Mouse (Mus musculus): Measurements from ENCODE around the gene Smad1. TPM values are rescaled to one million over a fixed set of nuclear protein-coding genes. Genes with fewer than 3 reads are reported as not detected.

Gene Smad1
- total RNA-seq, 4 experiments from 2014 or later = 7.5 to 10.3 (median 8.8) TPM

GRCm38 (mm10) chr8:79384276-79385271 is 14.7 kb downstream of the Smad1 start:
- no peak for DNase-seq (ENCODE audit: low spot score in 2 of 2)

- no peak for DNase-seq (ENCODE audit: low spot score in 2 of 2)
Observed at GRCm38 (mm10) chr8:79382857-79383262, 16.5 kb downstream of the Smad1 start.

DNA sequence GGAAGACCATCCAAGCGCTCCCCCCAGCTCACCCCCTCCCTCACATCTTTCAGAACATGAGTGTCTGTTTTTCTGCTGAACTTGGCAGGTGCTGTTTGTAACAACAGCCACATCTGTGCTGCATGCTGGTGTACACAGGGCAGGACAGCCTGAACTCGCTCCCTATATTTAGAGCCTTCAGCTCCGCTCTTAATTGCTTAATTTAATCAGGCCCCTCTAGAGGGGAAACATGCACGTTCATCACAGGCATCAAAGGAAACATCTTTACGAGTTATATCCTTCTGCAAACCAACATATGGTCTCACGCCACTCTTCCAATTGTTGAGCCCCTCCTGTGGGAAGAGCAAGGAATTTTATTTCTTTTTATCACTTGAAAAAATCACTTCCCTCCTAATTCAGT is 17.5 kb downstream of the Smad1 start:
- DNase-seq (ENCODE audit: low spot score in 2 of 2) = no peak

DNA sequence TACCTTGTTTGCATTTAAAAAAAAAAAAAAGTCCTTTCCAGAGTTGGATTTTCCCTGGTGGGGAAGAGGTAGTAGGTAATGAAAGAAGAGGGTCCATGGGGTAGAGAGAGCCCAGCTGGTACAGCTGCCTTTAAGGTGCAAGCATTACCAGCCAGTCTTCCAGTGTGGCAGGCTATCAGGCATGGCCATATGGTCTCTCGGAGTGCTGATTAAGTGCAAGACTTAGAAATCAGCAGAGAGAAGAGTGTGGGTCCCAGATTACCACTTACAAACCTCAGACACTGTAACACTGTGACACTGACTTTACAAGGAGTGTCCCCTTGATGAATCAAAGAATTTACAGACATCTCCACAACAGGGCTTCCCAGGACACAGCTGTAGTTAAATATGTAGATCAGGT is 18.9 kb downstream of the Smad1 start:
- no peak for DNase-seq (ENCODE audit: low spot score in 2 of 2)

DNA sequence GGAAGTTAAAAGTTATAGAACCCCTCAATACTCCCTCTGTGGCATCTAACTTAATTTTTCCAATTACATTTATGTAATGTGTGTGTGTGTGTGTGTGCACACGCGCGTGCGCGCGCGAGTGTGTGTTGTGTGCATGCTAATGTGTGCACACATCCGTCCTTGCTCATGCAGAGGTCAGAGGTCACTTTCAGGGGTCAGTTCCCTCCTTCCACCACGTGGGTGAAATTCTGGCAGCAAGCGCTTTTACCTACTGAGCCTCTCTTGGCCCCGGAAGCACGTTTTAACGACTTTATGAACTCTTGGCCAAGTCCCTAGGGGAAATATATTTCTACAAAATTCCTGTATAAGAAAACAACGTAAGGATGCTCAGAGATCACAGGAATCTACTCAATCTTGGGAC is 19.3 kb downstream of the Smad1 start:
- DNase-seq (ENCODE audit: low spot score in 2 of 2) = no peak

GRCm38 (mm10) chr8:79376648-79377047 is 22.7 kb downstream of the Smad1 start:
- DNase-seq (ENCODE audit: low spot score in 2 of 2) = no peak

GRCm38 (mm10) chr8:79375775-79376123 is 23.6 kb downstream of the Smad1 start:
- no peak for DNase-seq (ENCODE audit: low spot score in 2 of 2)

DNA sequence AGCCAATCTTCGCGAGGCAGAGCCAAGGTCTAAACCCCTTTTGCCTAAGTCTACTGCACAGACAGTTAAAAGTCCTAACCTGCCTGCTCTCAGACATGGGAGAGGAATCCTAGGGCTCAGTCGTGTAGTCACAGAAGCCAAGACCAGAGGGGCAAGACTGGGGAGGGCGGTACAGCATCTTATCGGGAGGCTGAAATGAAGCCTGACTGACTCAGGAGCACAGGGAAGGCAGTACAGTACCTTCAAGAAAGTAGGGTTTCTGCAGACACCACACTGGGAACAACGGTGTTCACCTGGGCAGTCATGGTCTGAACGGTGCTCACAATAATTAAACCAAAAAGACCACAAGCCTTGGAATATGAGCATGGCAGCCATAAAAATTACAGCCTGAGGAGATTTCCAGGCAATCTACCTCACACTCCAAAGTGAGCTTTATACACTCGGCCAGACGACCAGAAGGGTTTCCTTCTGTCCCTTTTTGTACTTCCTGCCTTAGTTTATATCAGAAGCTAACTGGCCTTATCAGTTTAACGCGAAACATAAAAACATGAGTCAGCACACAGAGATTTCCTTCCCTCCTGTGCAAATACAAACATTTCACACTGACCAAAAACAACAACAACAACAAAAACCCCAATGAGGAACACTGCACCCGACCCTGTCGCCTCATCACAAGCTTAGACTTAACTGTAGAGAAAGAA is 24.1 kb downstream of the Smad1 start:
- DNase-seq (ENCODE audit: low spot score in 2 of 2) = no peak

DNA sequence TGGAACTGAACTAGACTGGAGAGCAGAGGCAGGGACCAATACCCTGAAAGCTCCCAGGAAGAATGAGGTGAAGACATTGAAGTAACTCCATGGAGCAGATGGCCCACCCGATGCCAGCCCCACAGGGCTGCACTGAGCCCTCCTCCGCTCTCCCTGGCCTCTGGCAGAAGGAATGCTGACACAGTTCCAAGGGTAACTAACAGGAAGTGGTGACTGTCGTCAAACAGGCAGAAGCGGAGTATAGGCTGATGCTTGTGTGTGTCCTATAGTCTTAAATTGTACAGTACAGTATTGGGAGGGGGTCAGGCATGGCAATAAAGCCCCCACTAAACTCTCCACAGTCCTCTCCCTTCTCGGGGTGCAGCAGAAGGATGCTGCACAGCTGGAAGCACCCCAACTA is 24.9 kb downstream of the Smad1 start:
- DNase-seq (ENCODE audit: low spot score in 2 of 2) = no peak

DNA sequence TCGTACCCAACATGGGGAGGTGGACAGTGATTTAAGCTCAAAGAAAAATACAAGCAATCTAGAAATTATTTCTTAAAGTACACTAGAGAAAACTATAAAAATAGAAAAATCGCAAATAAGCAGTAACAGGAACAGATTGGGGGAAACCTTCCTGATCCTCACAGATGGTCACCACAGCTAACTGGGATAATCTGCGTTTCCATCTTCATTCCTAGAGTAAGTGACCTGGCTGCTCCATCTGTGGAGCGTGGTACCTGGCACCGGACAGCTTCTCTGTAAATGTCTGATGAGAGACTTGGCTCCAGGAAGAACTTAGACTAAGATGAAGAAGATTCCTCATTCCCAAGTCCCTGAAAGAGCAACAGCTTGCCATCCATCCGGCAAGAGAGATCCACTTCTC is 25.8 kb downstream of the Smad1 start:
- DNase-seq (ENCODE audit: low spot score in 2 of 2) = no peak

DNA sequence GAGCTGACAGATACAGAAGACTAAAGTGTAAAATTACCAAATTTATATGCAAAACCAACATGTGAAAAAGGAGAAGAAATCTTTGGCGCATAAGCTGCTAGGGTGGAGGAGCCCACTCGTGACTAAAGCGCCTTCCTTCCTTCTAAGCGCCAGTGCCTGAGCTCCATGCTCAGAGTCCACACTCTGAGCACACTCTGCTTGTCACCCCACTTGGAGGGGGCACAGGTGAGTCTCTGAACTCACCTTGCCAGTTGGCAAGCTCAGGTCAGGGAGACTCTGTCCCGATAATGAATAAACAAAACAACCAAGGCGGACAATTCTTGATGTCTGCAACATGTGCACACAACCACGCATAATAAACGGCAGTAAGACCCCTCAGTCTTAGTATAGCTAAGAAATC is 26.4 kb downstream of the Smad1 start:
- DNase-seq (ENCODE audit: low spot score in 2 of 2) = no peak

DNA sequence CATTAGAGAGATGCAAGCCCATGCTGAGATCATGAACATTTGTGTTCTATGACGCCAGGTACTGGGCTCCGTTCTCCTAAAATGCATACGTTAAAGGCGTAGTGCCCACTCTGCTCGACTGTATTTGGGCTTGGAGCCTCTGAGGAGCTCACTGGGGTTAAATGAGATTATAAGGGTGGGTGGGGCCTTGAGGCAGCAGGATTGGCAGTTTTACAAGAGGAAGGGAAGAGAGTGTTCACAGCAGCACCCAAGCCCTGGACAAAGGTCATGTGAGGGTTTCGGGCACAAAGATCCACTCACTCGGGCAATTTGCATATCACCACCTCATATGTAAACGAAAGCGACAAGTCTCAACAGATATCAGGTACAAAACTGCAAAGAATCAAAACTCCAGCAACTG is 26.8 kb downstream of the Smad1 start:
- no peak for DNase-seq (ENCODE audit: low spot score in 2 of 2)

GRCm38 (mm10) chr8:79372084-79372483 is 27.2 kb downstream of the Smad1 start:
- no peak for DNase-seq (ENCODE audit: low spot score in 2 of 2)

- DNase-seq (ENCODE audit: low spot score in 2 of 2) = no peak
Observed at GRCm38 (mm10) chr8:79370646-79371290, 28.6 kb downstream of the Smad1 start.

- no peak for DNase-seq (ENCODE audit: low spot score in 2 of 2)
Observed at GRCm38 (mm10) chr8:79369163-79369562, 30.2 kb downstream of the Smad1 start.

DNA sequence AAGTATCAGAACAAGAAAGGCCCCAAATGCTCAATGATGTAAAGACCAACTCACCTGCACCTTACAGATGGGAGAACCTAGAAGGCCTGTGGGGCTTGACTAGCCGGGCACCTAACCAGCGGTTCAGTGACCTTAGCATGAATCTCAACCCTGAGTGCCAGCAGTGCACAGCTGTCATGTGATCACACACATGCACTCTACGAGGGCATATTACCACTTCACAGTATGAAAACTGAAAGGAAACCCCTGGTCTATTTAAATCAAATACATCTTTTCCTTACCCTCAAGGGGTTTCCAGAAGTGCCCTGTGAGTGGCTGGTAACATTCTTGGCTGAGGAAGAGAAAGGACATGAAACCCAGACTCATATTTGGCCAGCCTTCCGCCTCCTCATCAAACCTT is 31.4 kb downstream of the Smad1 start:
- no peak for DNase-seq (ENCODE audit: low spot score in 2 of 2)

DNA sequence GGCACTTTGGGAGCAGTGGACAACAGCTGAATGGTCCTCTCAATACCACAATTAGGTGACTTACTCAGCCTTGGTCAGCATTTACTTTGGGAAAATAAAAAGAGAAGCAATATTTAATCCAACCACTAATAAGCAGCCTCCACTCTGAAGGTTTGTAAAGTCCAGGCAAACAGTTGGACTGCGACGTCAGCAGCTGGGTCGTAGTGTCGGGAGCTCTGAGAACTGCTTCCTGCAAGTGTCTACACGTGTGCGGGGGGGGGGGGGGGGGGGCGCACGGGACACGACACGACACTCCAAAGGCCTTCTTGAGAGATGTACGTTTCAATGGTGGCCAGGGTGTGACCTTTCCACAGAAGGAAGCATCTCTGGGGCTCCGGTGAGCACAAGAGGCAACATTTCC is 32.0 kb downstream of the Smad1 start:
- DNase-seq (ENCODE audit: low spot score in 2 of 2) = no peak

DNA sequence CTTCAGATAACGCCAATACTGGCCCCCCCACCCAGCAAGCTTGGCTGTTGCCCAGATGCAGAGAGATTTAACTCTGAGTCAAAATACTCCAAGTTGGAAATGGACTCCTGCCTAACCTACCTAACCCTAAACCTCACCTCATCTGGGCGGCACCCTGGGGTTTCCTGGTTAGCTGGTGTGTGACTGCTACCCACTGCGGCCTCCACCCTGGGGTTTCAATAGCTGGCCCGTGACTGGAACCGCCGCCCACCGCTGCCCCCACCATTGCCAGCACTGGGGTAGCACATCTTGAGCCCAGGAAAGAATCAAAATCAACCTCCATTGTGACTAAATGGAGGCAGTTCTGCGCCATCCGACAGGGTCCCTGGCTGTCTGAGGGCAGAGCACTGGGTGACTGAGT is 33.1 kb downstream of the Smad1 start:
- no peak for DNase-seq (ENCODE audit: low spot score in 2 of 2)

DNA sequence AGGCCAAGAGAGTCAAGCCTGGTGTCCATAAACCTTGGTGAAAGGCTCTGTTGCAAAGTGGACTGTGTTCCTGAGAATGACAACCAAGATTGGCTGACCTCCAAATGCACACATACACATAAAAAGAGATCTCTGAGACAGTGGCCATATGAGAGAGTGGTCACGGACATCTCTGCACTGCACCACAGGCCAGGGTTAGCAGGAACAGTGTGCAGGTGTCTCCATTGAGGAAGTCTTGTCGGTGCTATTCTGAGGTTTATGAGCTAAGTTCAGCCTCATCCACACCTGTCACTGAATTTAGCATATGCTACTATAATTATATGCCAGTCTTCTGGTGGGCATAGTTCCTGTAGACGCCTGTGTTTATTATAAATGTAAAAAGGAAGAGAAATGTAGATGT is 33.6 kb downstream of the Smad1 start:
- DNase-seq (ENCODE audit: low spot score in 2 of 2) = no peak

- no peak for DNase-seq (ENCODE audit: low spot score in 2 of 2)
Observed at GRCm38 (mm10) chr8:79364806-79365205, 34.5 kb downstream of the Smad1 start.

DNA sequence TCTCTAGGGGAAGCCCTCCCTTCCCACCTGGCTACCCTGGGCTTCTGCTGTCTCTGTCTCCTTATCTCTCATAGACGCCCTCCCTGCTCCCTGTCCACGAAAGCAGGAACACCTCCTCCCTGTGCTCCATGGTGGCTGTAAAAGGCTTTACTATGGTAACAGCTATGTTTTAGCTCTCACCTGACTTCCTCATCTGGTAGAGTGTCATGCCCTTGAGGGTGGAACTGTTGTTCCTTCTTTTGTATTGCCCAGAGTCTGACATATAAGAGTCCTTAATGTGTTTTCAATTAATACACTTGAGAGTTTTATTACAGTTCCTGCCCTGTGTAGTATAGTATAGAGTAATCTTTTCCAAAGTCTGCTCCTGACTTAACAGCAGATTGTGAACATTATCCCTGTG is 36.9 kb downstream of the Smad1 start:
- no peak for DNase-seq (ENCODE audit: low spot score in 2 of 2)

All from gastrocnemius, adult 8-10 months (tissue).